Mouse (Mus musculus): ENCODE results near the gene Mr1. TPM values are rescaled to one million over a fixed set of nuclear protein-coding genes. Genes with fewer than 3 reads are reported as not detected.

The Mr1 gene
- polyA plus RNA-seq, 1 experiment from 2014 or later: 34.0 TPM

Other genes with a start within 250 kb of the Mr1 start
- 6.4 and 10.8 TPM in 2 replicates for gene Ier5, start 47.2 kb downstream of the Mr1 start, polyA plus RNA-seq (2015; fragmentation: Nextera tagmentation; extraction: Ambion mirVana)
- 120 and 150 TPM in 2 replicates for gene Stx6, start 11.9 kb upstream of the Mr1 start, polyA plus RNA-seq (2015; fragmentation: Nextera tagmentation; extraction: Ambion mirVana)
- 2.3 and 2.8 TPM in 2 replicates for gene BC034090, start 97.6 kb upstream of the Mr1 start, polyA plus RNA-seq (2015; fragmentation: Nextera tagmentation; extraction: Ambion mirVana)